Mouse (Mus musculus): Measurements from ENCODE around the gene Zbtb2.

GRCm38 (mm10) chr10:4389461-4390112, 1.7 kb upstream of the Zbtb2 start:
- TF ChIP-seq POLR2A (IDR thresholded peaks at IDR 0.05; ENCODE audit: extremely low read depth, insufficient read depth, low read length) (no peak), CTCF (IDR thresholded peaks at IDR 0.05; ENCODE audit: extremely low read depth, insufficient read depth, low read length) (no peak)
